Mouse (Mus musculus): ENCODE data around the gene Pop7. TPM values are rescaled to one million over a fixed set of nuclear protein-coding genes. Genes with fewer than 3 reads are reported as not detected.

Pop7 gene
- polyA plus RNA-seq, 1 experiment from 2014 or later: 65.4 TPM

- H3K4me1 ChIP-seq: peaks cover 36% of the 10 kb centered on the region
- peak overlapping the region; percentile 35; the same call in 1 of the 2 replicates for H3K9ac ChIP-seq
- H3K4me3 ChIP-seq: no peak overlapping the region
Observed at GRCm38 (mm10) chr5:137525511-137525910, 23.2 kb upstream of the Pop7 start.

GRCm38 (mm10) chr5:137524671-137525070 is 22.4 kb upstream of the Pop7 start:
- 90% methylated on average over 13 of the region's 13 CpGs for WGBS

More at GRCm38 (mm10) chr5:137525511-137525910, 23.2 kb upstream of the Pop7 start:
- 80% methylated on average over 16 of the region's 16 CpGs for WGBS
- H3K9me3 ChIP-seq: no peaks in the 10 kb centered on the region
- H3K27ac ChIP-seq: peak overlapping the region; percentile 10; the same call in 1 of the 2 replicates
- no peaks in the 10 kb centered on the region for H3K27me3 ChIP-seq (replicated peaks)
- H3K4me2 ChIP-seq (replicated peaks): no peak overlapping the region
- peaks cover 90% of the 10 kb centered on the region for H3K36me3 ChIP-seq
- no peak for ATAC-seq (ENCODE audit: low FRiP score, low read depth)

GRCm38 (mm10) chr5:137524251-137524515 is 21.9 kb upstream of the Pop7 start:
- no peaks in the 10 kb centered on the region for H3K9me3 ChIP-seq
- 87% methylated on average over 8 of the region's 8 CpGs for WGBS
- no peaks in the 10 kb centered on the region for H3K27me3 ChIP-seq (replicated peaks)
- H3K9ac ChIP-seq: no peak overlapping the region
- H3K4me1 ChIP-seq: peaks cover 23% of the 10 kb centered on the region
- no peak overlapping the region for H3K4me2 ChIP-seq (replicated peaks)
- H3K27ac ChIP-seq: no peak overlapping the region
- ATAC-seq (ENCODE audit: low FRiP score, low read depth): no peak
- no peak overlapping the region for H3K4me3 ChIP-seq
- H3K36me3 ChIP-seq: peaks cover 97% of the 10 kb centered on the region

More at GRCm38 (mm10) chr5:137524671-137525070, 22.4 kb upstream of the Pop7 start:
- no peak overlapping the region for H3K4me3 ChIP-seq
- H3K27me3 ChIP-seq (replicated peaks): no peaks in the 10 kb centered on the region
- no peaks in the 10 kb centered on the region for H3K9me3 ChIP-seq
- peaks cover 97% of the 10 kb centered on the region for H3K36me3 ChIP-seq
- H3K4me1 ChIP-seq: peaks cover 28% of the 10 kb centered on the region
- no peak overlapping the region for H3K27ac ChIP-seq
- no peak overlapping the region for H3K4me2 ChIP-seq (replicated peaks)
- no peak overlapping the region; the same call in 1 of the 2 replicates for H3K9ac ChIP-seq
- ATAC-seq (ENCODE audit: low FRiP score, low read depth): no peak

GRCm38 (mm10) chr5:137523396-137524250 is 21.3 kb upstream of the Pop7 start:
- Histone ChIP-seq H3K4me2 (replicated peaks) (no peak overlapping the region), H3K9ac (no peak overlapping the region), H3K4me3 (no peak overlapping the region), H3K27ac (no peak overlapping the region), H3K9me3 (no peaks in the 10 kb centered on the region), H3K27me3 (replicated peaks) (no peaks in the 10 kb centered on the region), H3K36me3 (peaks cover 97% of the 10 kb centered on the region), H3K4me1 (peaks cover 22% of the 10 kb centered on the region; the same call in 1 of the 2 replicates)
- ATAC-seq (ENCODE audit: low FRiP score, low read depth): no peak
- 82% methylated on average over 25 of the region's 25 CpGs for WGBS

- peaks cover 92% of the 10 kb centered on the region for H3K36me3 ChIP-seq
- 0 out of 2 replicates have a peak overlapping the region, but pooled peaks have one; percentile 2 for H3K9ac ChIP-seq
- no peak overlapping the region for H3K4me3 ChIP-seq
- ATAC-seq (ENCODE audit: low FRiP score, low read depth): no peak
- 77% methylated on average over 11 of the region's 11 CpGs for WGBS
- no peak overlapping the region for H3K4me2 ChIP-seq (replicated peaks)
- H3K9me3 ChIP-seq: no peaks in the 10 kb centered on the region
- H3K27ac ChIP-seq: no peak overlapping the region
- peaks cover 16% of the 10 kb centered on the region; the same call in 1 of the 2 replicates for H3K4me1 ChIP-seq
- no peaks in the 10 kb centered on the region for H3K27me3 ChIP-seq (replicated peaks)
Observed at GRCm38 (mm10) chr5:137522711-137523110, 20.4 kb upstream of the Pop7 start.

GRCm38 (mm10) chr5:137521861-137522260 is 19.5 kb upstream of the Pop7 start:
- Histone ChIP-seq H3K4me1 (peaks cover 13% of the 10 kb centered on the region; the same call in 1 of the 2 replicates), H3K4me3 (no peak overlapping the region), H3K9me3 (no peaks in the 10 kb centered on the region), H3K27ac (no peak overlapping the region), H3K27me3 (replicated peaks) (no peaks in the 10 kb centered on the region), H3K36me3 (peaks cover 86% of the 10 kb centered on the region), H3K9ac (no peak overlapping the region; the same call in 1 of the 2 replicates), H3K4me2 (replicated peaks) (no peak overlapping the region)
- no peak for ATAC-seq (ENCODE audit: low FRiP score, low read depth)
- 79% methylated on average over 9 of the region's 9 CpGs for WGBS

- no peak for ATAC-seq (ENCODE audit: low FRiP score, low read depth)
- Histone ChIP-seq H3K4me2 (replicated peaks) (no peak overlapping the region), H3K4me1 (0 out of 2 replicates have a peak, but pooled peaks cover 3% of the 10 kb centered on the region), H3K27ac (no peak overlapping the region), H3K4me3 (no peak overlapping the region), H3K9ac (no peak overlapping the region), H3K9me3 (no peaks in the 10 kb centered on the region), H3K27me3 (replicated peaks) (no peaks in the 10 kb centered on the region), H3K36me3 (peaks cover 68% of the 10 kb centered on the region)
- WGBS: 90% methylated on average over 27 of the region's 27 CpGs
Observed at GRCm38 (mm10) chr5:137519691-137520550, 17.6 kb upstream of the Pop7 start.

- Histone ChIP-seq H3K9ac (no peak within 1 kb of the TSS), H3K27me3 (replicated peaks) (no peaks in the 10 kb centered on the region), H3K9me3 (no peaks in the 10 kb centered on the region), H3K4me2 (replicated peaks) (no peak within 1 kb of the TSS), H3K36me3 (peaks cover 53% of the 10 kb centered on the region), H3K4me1 (peaks cover 14% of the 10 kb centered on the region), H3K27ac (no peak within 1 kb of the TSS), H3K4me3 (no peak within 1 kb of the TSS)
- ATAC-seq (ENCODE audit: low FRiP score, low read depth): no peak
- WGBS: 74% methylated on average over 5 of the region's 5 CpGs
Observed at GRCm38 (mm10) chr5:137518436-137518835, 16.1 kb upstream of the Pop7 start, which contains the start of gene Gigyf1. Gigyf1 (plus strand) TSS chr5:137518548.

- Histone ChIP-seq H3K9ac (no peak overlapping the region), H3K9me3 (no peaks in the 10 kb centered on the region), H3K27me3 (replicated peaks) (no peaks in the 10 kb centered on the region), H3K4me1 (peaks cover 41% of the 10 kb centered on the region), H3K27ac (no peak overlapping the region), H3K36me3 (peaks cover 17% of the 10 kb centered on the region), H3K4me2 (replicated peaks) (no peak overlapping the region), H3K4me3 (no peak overlapping the region)
- 91% methylated on average over 3 of the region's 3 CpGs for WGBS
- ATAC-seq (ENCODE audit: low FRiP score, low read depth): no peak
Observed at GRCm38 (mm10) chr5:137514811-137515210, 12.5 kb upstream of the Pop7 start.

- H3K4me2 ChIP-seq (replicated peaks): 0 out of 2 replicates have a peak overlapping the region, but pooled peaks have one; percentile 20
- peaks cover 10% of the 10 kb centered on the region for H3K36me3 ChIP-seq
Observed at GRCm38 (mm10) chr5:137513951-137514721, 11.8 kb upstream of the Pop7 start.

GRCm38 (mm10) chr5:137512847-137513794 is 10.8 kb upstream of the Pop7 start:
- WGBS: 86% methylated on average over 11 of the region's 11 CpGs
- Histone ChIP-seq H3K27me3 (replicated peaks) (no peaks in the 10 kb centered on the region), H3K9me3 (no peaks in the 10 kb centered on the region), H3K4me3 (no peak overlapping the region), H3K4me2 (replicated peaks) (peak overlapping the region; percentile 94; the same call in 1 of the 2 replicates), H3K9ac (no peak overlapping the region), H3K4me1 (peaks cover 43% of the 10 kb centered on the region), H3K36me3 (no peaks in the 10 kb centered on the region; the same call in 1 of the 2 replicates), H3K27ac (no peak overlapping the region)
- ATAC-seq (ENCODE audit: low FRiP score, low read depth): no peak

More at GRCm38 (mm10) chr5:137513951-137514721, 11.8 kb upstream of the Pop7 start:
- no peak overlapping the region for H3K27ac ChIP-seq
- H3K9me3 ChIP-seq: no peaks in the 10 kb centered on the region
- no peak overlapping the region for H3K9ac ChIP-seq
- no peak for ATAC-seq (ENCODE audit: low FRiP score, low read depth)
- H3K27me3 ChIP-seq (replicated peaks): no peaks in the 10 kb centered on the region
- H3K4me1 ChIP-seq: peaks cover 43% of the 10 kb centered on the region
- WGBS: 88% methylated on average over 12 of the region's 12 CpGs
- H3K4me3 ChIP-seq: no peak overlapping the region

All from neural tube, embryonic 12.5 days (tissue).